Mouse (Mus musculus) small intestine, adult 2 months (tissue): ENCODE measurements around the gene Adamts15.

Experiments used
- CTCF ChIP-seq: fragments of 200-500 bp; IDR thresholded peaks from 2 replicates; pipeline ENCODE4 v1.5.1; 2012; ENCODE audit warnings: low read depth, mild to moderate bottlenecking, control low read depth, inconsistent platforms, low read length, moderate library complexity, mixed read lengths; ENCODE audit not compliant: insufficient replicate concordance, insufficient read length; ENCODE audit errors: extremely low read depth
- POLR2A ChIP-seq: fragments of 200-500 bp; IDR thresholded peaks from 2 replicates; pipeline ENCODE4 v1.6.1; 2012; ENCODE audit warnings: low read depth, mild to moderate bottlenecking, control low read depth, inconsistent platforms, low read length, moderate library complexity

GRCm38 (mm10) chr9:30928759-30929158, 6.5 kb upstream of the Adamts15 start:
- TF ChIP-seq CTCF (no peak), POLR2A (no peak)
